Mouse (Mus musculus): ENCODE results near the gene Fam189a2. TPM values are rescaled to one million over a fixed set of nuclear protein-coding genes. Genes with fewer than 3 reads are reported as not detected.

Fam189a2 gene
- polyA plus RNA-seq, 2 experiments = 1.0 to 4.5 TPM

DNA sequence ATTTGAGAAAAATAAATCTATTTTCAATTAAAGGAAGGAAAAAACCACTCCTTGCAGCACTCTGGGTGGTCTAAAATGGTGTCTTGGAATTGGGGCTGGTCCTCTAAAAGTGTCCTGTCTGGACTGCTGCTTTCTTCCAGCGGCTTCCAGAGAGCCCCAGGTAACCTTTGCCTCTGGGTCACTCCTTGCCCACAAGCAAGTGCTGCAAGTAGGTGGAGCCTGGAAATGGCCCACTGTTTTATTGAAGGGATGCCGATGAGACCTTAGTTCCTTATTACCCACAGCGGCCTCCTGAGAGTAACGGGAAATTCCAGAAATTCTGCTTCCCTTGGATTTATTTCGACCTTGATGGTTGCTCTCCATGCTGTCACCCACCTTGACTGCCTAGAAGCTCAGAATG, 23.4 kb upstream of the Fam189a2 start:
- H3K4me2 ChIP-seq (replicated peaks; ENCODE audit: low read depth, low read length, severe bottlenecking) = no peak overlapping the region
- peaks cover 6% of the 10 kb centered on the region for H3K4me1 ChIP-seq (ENCODE audit: control insufficient read depth, insufficient read depth, low read length)
- no peak overlapping the region for H3K9ac ChIP-seq (ENCODE audit: low read depth, low read length, severe bottlenecking)
- no peak overlapping the region for H3K4me3 ChIP-seq (replicated peaks; ENCODE audit: low read length)
- WGBS = 11% methylated on average over 5 of the region's 5 CpGs
- no peak for TF ChIP-seq POLR2A (IDR thresholded peaks at IDR 0.05; ENCODE audit: borderline replicate concordance, extremely low read depth, insufficient read depth, insufficient read length)
- DNase-seq (ENCODE audit: low spot score) (no peak), ATAC-seq (ENCODE audit: low FRiP score, low read depth) (no peak)
- no peaks in the 10 kb centered on the region for H3K36me3 ChIP-seq (ENCODE audit: control insufficient read depth, insufficient read depth, low read length)
- no peaks in the 10 kb centered on the region for H3K27me3 ChIP-seq (ENCODE audit: control insufficient read depth, insufficient read depth, low read length)
- no peaks in the 10 kb centered on the region for H3K9me3 ChIP-seq (ENCODE audit: control insufficient read depth, low read length)
- no peak overlapping the region for H3K27ac ChIP-seq (replicated peaks; ENCODE audit: low read depth, low read length)

- DNase-seq (ENCODE audit: low spot score) = no peak
- no peak for TF ChIP-seq POLR2A (IDR thresholded peaks at IDR 0.05; ENCODE audit: borderline replicate concordance, extremely low read depth, insufficient read depth, insufficient read length)
- H3K27me3 ChIP-seq (ENCODE audit: control insufficient read depth, insufficient read depth, low read length) = no peaks in the 10 kb centered on the region
- no peaks in the 10 kb centered on the region for H3K9me3 ChIP-seq (ENCODE audit: control insufficient read depth, low read length)
- peaks cover 6% of the 10 kb centered on the region for H3K4me1 ChIP-seq (ENCODE audit: control insufficient read depth, insufficient read depth, low read length)
- no peak overlapping the region for H3K4me2 ChIP-seq (replicated peaks; ENCODE audit: low read depth, low read length, severe bottlenecking)
- no peak overlapping the region for H3K27ac ChIP-seq (replicated peaks; ENCODE audit: low read depth, low read length)
- WGBS = 66% methylated on average over 2 of the region's 2 CpGs
- H3K4me3 ChIP-seq (replicated peaks; ENCODE audit: low read length) = no peak overlapping the region
- H3K9ac ChIP-seq (ENCODE audit: low read depth, low read length, severe bottlenecking) = no peak overlapping the region
- H3K36me3 ChIP-seq (ENCODE audit: control insufficient read depth, insufficient read depth, low read length) = no peaks in the 10 kb centered on the region
- no peak for ATAC-seq (ENCODE audit: low FRiP score, low read depth)
These were observed 19.7 kb upstream of the Fam189a2 start for GRCm38 (mm10) chr19:24050514-24050913.

- WGBS = 83% methylated on average over 3 of the region's 3 CpGs
- DNase-seq (ENCODE audit: low spot score) (no peak), ATAC-seq (ENCODE audit: low FRiP score, low read depth) (no peak)
- no peak for TF ChIP-seq POLR2A (IDR thresholded peaks at IDR 0.05; ENCODE audit: borderline replicate concordance, extremely low read depth, insufficient read depth, insufficient read length)
- Histone ChIP-seq H3K4me2 (replicated peaks; ENCODE audit: low read depth, low read length, severe bottlenecking) (no peak overlapping the region), H3K36me3 (ENCODE audit: control insufficient read depth, insufficient read depth, low read length) (no peaks in the 10 kb centered on the region), H3K27me3 (ENCODE audit: control insufficient read depth, insufficient read depth, low read length) (no peaks in the 10 kb centered on the region), H3K9ac (ENCODE audit: low read depth, low read length, severe bottlenecking) (no peak overlapping the region), H3K9me3 (ENCODE audit: control insufficient read depth, low read length) (no peaks in the 10 kb centered on the region), H3K4me1 (ENCODE audit: control insufficient read depth, insufficient read depth, low read length) (peaks cover 2% of the 10 kb centered on the region), H3K27ac (replicated peaks; ENCODE audit: low read depth, low read length) (no peak overlapping the region), H3K4me3 (replicated peaks; ENCODE audit: low read length) (no peak overlapping the region)
These were observed 18.5 kb upstream of the Fam189a2 start for GRCm38 (mm10) chr19:24049329-24049728.

DNA sequence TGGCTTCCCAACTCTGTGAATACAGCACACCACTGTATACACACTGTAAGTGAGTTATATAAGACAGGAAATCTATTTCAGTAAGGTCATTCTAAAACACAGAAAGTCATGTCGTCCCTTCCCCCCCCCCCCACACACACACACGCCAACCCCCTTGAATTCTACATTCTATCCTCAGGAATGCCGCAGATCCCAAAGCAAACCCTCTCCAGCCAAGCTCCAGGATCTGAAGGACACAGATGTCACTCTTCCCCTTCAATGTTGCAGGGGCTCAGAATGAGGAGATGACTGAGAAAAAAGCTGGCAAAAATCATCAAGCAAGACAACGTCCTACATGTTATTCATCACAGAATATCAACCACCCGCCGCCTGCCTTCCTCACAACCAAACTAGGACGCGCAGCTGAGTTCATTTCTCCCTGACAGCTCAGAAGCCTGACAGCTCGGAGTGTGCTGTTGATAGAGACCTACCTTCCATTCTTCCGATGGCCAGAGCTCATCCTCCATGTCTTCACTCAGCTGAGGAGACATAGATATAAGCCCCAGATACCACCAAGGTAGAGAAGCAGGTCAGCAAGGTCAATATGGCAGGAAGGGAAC, 15.7 kb upstream of the Fam189a2 start:
- no peak overlapping the region for H3K9ac ChIP-seq (ENCODE audit: low read depth, low read length, severe bottlenecking)
- H3K27me3 ChIP-seq (ENCODE audit: control insufficient read depth, insufficient read depth, low read length) = no peaks in the 10 kb centered on the region
- no peak overlapping the region for H3K4me2 ChIP-seq (replicated peaks; ENCODE audit: low read depth, low read length, severe bottlenecking)
- H3K36me3 ChIP-seq (ENCODE audit: control insufficient read depth, insufficient read depth, low read length) = no peaks in the 10 kb centered on the region
- H3K4me3 ChIP-seq (replicated peaks; ENCODE audit: low read length) = no peak overlapping the region
- WGBS = 85% methylated on average over 10 of the region's 10 CpGs
- DNase-seq (ENCODE audit: low spot score) (no peak), ATAC-seq (ENCODE audit: low FRiP score, low read depth) (no peak)
- no peak for TF ChIP-seq POLR2A (IDR thresholded peaks at IDR 0.05; ENCODE audit: borderline replicate concordance, extremely low read depth, insufficient read depth, insufficient read length)
- H3K4me1 ChIP-seq (ENCODE audit: control insufficient read depth, insufficient read depth, low read length) = no peaks in the 10 kb centered on the region
- H3K9me3 ChIP-seq (ENCODE audit: control insufficient read depth, low read length) = no peaks in the 10 kb centered on the region
- H3K27ac ChIP-seq (replicated peaks; ENCODE audit: low read depth, low read length) = no peak overlapping the region

DNA sequence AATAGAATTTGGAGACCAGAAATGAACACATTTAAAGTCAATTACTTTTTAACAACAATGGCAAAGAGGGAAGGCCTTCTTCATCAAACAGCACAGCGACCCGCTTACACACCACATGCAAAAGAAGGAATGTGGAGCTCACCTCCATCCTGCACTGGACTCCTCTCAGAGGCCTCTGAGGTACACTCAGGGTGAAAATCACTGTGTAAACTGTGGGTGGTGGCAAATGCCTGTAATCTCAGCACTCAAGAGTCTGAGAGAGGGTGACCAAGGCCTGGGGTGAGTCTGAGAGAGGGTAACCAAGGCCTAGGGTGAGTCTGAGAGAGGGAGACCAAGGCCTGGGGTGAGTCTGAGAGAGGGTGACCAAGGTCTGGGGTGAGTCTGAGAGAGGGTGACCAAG, 11.6 kb upstream of the Fam189a2 start:
- no peak overlapping the region for H3K9ac ChIP-seq (ENCODE audit: low read depth, low read length, severe bottlenecking)
- 97% methylated on average over 2 of the region's 2 CpGs for WGBS
- H3K27me3 ChIP-seq (ENCODE audit: control insufficient read depth, insufficient read depth, low read length) = no peaks in the 10 kb centered on the region
- H3K4me3 ChIP-seq (replicated peaks; ENCODE audit: low read length) = no peak overlapping the region
- no peaks in the 10 kb centered on the region for H3K4me1 ChIP-seq (ENCODE audit: control insufficient read depth, insufficient read depth, low read length)
- no peak for TF ChIP-seq POLR2A (IDR thresholded peaks at IDR 0.05; ENCODE audit: borderline replicate concordance, extremely low read depth, insufficient read depth, insufficient read length)
- no peaks in the 10 kb centered on the region for H3K9me3 ChIP-seq (ENCODE audit: control insufficient read depth, low read length)
- no peak overlapping the region for H3K4me2 ChIP-seq (replicated peaks; ENCODE audit: low read depth, low read length, severe bottlenecking)
- no peaks in the 10 kb centered on the region for H3K36me3 ChIP-seq (ENCODE audit: control insufficient read depth, insufficient read depth, low read length)
- ATAC-seq (ENCODE audit: low FRiP score, low read depth) = no peak
- H3K27ac ChIP-seq (replicated peaks; ENCODE audit: low read depth, low read length) = no peak overlapping the region
- no peak for DNase-seq (ENCODE audit: low spot score)

Data from limb, embryonic 14.5 days (tissue).